Mouse (Mus musculus) kidney, embryonic 16.5 days (tissue): Measurements from ENCODE around the gene Col4a1. TPM values are rescaled to one million over a fixed set of nuclear protein-coding genes. Genes with fewer than 3 reads are reported as not detected.

Experiments
- ATAC-seq: fragments of 200-750 bp; cut with Nextera tagmentation; 2 replicates; pipeline ENCODE4 v1.8.0; 2017; ENCODE audit warnings: moderate TSS enrichment; ENCODE audit not compliant: low FRiP score, low TSS enrichment
- H3K27ac ChIP-seq: fragments of 300-500 bp; sonication (generic); 2 replicates; pipeline ENCODE4 v1.5.1; 2014; ENCODE audit warnings: low read length
- H3K27me3 ChIP-seq: fragments of 300-500 bp; sonication (generic); 2 replicates; pipeline ENCODE4 v1.6.1; 2014; ENCODE audit warnings: low read length, control low read depth, mixed read lengths; ENCODE audit not compliant: insufficient read depth
- H3K36me3 ChIP-seq: fragments of 300-500 bp; sonication (generic); 2 replicates; pipeline ENCODE4 v1.6.1; 2014; ENCODE audit warnings: low read length, control low read depth, mixed read lengths; ENCODE audit not compliant: insufficient read depth
- H3K4me1 ChIP-seq: fragments of 300-500 bp; sonication (generic); 2 replicates; pipeline ENCODE4 v1.6.1; 2014; ENCODE audit warnings: low read length, control low read depth, mixed read lengths; ENCODE audit not compliant: insufficient read depth
- H3K4me2 ChIP-seq: fragments of 300-500 bp; sonication (generic); replicated peaks from 2 replicates; pipeline ENCODE4 v1.6.1; 2014; ENCODE audit warnings: low read depth, low read length
- H3K4me3 ChIP-seq: fragments of 300-500 bp; sonication (generic); 2 replicates; pipeline ENCODE4 v1.5.1; 2014; ENCODE audit warnings: mild to moderate bottlenecking, low read length
- H3K9ac ChIP-seq: fragments of 300-500 bp; sonication (generic); replicated peaks from 2 replicates; pipeline ENCODE4 v1.6.1; 2014; ENCODE audit warnings: low read length
- H3K9me3 ChIP-seq: fragments of 300-500 bp; sonication (generic); 2 replicates; pipeline ENCODE4 v1.6.1; 2016; ENCODE audit warnings: low read length, control low read depth
- WGBS: fragments of 180-500 bp; shearing (Covaris S2); extraction: QIAGEN DNeasy Blood & Tissue Kit; methylation state at CpG from one replicate; pipeline ENCODE4 v1.1.7; 2014; 5-methylcytosine and 5-hydroxymethylcytosine counted together
- polyA plus RNA-seq: library from polyadenylated mRNA; unstranded; fragments of >200 nt; fragmentation: Nextera tagmentation; extraction: Ambion mirVana; gene quantifications from 2 replicates; pipeline ENCODE4 v1.2.1, GENCODE M21; 2015

Col4a1 gene
- polyA plus RNA-seq, 1 experiment from 2014 or later = 440 TPM

DNA sequence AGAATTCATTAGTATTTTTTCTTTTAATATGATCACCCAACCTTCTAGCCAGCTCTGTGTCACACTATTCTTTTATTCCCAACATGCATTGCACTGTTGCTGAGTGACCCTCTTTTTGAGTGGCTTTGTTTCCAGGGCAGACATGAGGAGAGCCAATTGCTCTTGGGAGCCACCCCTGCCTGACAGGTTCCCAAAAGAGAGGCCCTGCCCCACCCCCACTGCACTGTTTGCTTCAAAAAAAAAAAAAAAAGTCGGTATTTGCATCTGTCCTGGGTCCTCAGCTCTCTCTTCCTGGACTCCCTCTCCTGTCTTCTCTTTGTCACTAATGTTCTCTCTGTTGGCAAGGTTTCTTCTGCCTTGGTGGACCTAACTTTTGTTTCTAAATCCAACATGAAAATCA, 22.1 kb downstream of the Col4a1 start:
- Histone ChIP-seq H3K4me1 (peaks cover 49% of the 10 kb centered on the region), H3K27ac (no peak overlapping the region)
- no peak for ATAC-seq

DNA sequence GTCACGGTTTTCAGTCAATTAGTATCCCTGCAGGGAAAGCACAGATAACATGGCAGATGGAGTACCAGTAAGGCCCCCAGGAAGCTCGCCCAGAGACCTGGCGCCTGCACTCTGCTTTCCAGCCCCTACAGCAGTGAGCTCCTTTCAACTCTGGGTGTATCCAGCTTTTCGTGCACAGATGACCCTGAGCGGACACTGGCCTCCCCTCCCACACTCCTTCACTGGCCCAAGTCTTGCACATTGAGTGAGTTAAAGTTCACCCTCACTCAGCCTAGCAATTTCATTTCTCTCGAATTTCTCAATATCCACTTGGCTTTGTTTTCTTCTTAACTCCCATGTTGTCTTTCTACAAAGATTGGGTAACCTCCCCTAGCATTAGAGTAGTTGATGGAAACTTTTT, 24.3 kb downstream of the Col4a1 start:
- Histone ChIP-seq H3K9me3 (no peaks in the 10 kb centered on the region), H3K4me3 (no peak overlapping the region), H3K27ac (no peak overlapping the region), H3K36me3 (peaks cover 7% of the 10 kb centered on the region; the same call in 1 of the 2 replicates), H3K9ac (no peak overlapping the region), H3K27me3 (no peaks in the 10 kb centered on the region), H3K4me1 (peaks cover 65% of the 10 kb centered on the region), H3K4me2 (no peak overlapping the region)
- WGBS = 43% methylated on average over 6 of the region's 6 CpGs
- no peak for ATAC-seq

More for the DNA sequence above, 22.1 kb downstream of the Col4a1 start:
- H3K9me3 ChIP-seq = no peaks in the 10 kb centered on the region
- H3K9ac ChIP-seq = no peak overlapping the region
- H3K27me3 ChIP-seq = no peaks in the 10 kb centered on the region
- WGBS = 0% methylated on average over 1 of the region's 1 CpGs
- peaks cover 7% of the 10 kb centered on the region; the same call in 1 of the 2 replicates for H3K36me3 ChIP-seq
- no peak overlapping the region for H3K4me3 ChIP-seq
- no peak overlapping the region for H3K4me2 ChIP-seq

- no peak for ATAC-seq
- peaks cover 73% of the 10 kb centered on the region for H3K4me1 ChIP-seq
- WGBS = 81% methylated on average over 3 of the region's 3 CpGs
These were observed 25.5 kb downstream of the Col4a1 start for GRCm38 (mm10) chr8:11287139-11287538.

DNA sequence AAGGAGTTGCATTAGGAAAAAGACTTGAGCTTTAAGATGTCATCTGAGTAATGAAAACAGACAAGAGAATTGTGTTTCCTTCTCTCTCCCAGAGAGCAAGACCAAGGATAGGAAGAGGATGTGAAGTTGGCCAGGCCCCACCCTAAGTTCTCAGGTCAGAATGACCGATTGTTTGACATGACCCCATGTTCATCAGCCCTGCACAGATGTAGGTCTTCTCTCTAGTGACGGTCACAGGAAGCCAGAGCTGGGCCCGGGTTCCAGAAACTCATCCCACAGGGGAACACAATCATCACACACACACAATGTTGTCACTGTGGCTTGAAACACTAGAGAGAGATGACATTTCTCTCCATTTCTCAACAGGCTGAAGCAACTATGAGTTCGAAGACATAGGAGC, 27.2 kb downstream of the Col4a1 start:
- Histone ChIP-seq H3K4me2 (no peak overlapping the region), H3K9me3 (no peaks in the 10 kb centered on the region), H3K27me3 (no peaks in the 10 kb centered on the region), H3K4me3 (no peak overlapping the region), H3K36me3 (no peaks in the 10 kb centered on the region), H3K9ac (no peak overlapping the region), H3K4me1 (peaks cover 79% of the 10 kb centered on the region), H3K27ac (no peak overlapping the region)
- no peak for ATAC-seq
- WGBS = 48% methylated on average over 4 of the region's 4 CpGs

More at GRCm38 (mm10) chr8:11287139-11287538, 25.5 kb downstream of the Col4a1 start:
- Histone ChIP-seq H3K9me3 (no peaks in the 10 kb centered on the region), H3K9ac (no peak overlapping the region), H3K4me3 (no peak overlapping the region), H3K4me2 (no peak overlapping the region), H3K36me3 (no peaks in the 10 kb centered on the region), H3K27ac (no peak overlapping the region), H3K27me3 (no peaks in the 10 kb centered on the region)

GRCm38 (mm10) chr8:11283217-11283616, 29.4 kb downstream of the Col4a1 start:
- 51% methylated on average over 10 of the region's 10 CpGs for WGBS
- no peak overlapping the region for H3K4me3 ChIP-seq

DNA sequence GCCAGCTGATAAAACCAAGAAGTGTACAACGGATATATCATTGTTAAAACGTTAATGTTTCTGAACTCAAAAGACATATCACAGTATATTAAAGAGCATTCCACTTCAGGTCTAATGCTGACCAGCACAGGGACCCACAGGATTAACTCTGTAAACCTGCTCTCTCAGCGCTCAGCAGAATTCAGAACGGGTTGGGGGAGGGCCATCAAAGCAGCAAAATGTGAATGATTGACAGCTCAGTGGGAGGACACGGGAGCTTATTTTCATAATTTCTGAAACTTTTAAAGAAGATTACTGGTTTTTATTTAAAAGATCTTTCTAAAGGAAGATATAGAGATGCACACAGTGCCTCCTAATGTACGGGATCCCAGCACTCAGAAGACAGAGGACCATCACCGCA, 29.9 kb downstream of the Col4a1 start:
- peak overlapping the region; percentile 78 for H3K27ac ChIP-seq
- no peaks in the 10 kb centered on the region for H3K9me3 ChIP-seq
- H3K4me2 ChIP-seq = 0 out of 2 replicates have a peak overlapping the region, but pooled peaks have one; percentile 8
- H3K27me3 ChIP-seq = no peaks in the 10 kb centered on the region
- 0 out of 2 replicates have a peak, but pooled peaks have one; percentile 7 for ATAC-seq
- H3K36me3 ChIP-seq = no peaks in the 10 kb centered on the region
- H3K4me1 ChIP-seq = peaks cover 86% of the 10 kb centered on the region
- WGBS = 69% methylated on average over 7 of the region's 7 CpGs
- H3K9ac ChIP-seq = no peak overlapping the region
- H3K4me3 ChIP-seq = no peak overlapping the region

More at GRCm38 (mm10) chr8:11283217-11283616, 29.4 kb downstream of the Col4a1 start:
- no peak overlapping the region for H3K4me2 ChIP-seq
- no peaks in the 10 kb centered on the region for H3K36me3 ChIP-seq
- peak overlapping the region; percentile 78 for H3K27ac ChIP-seq
- H3K9ac ChIP-seq = peak overlapping the region; percentile 47
- no peaks in the 10 kb centered on the region for H3K9me3 ChIP-seq
- ATAC-seq = 0 out of 2 replicates have a peak, but pooled peaks have one; percentile 40
- peaks cover 84% of the 10 kb centered on the region for H3K4me1 ChIP-seq
- no peaks in the 10 kb centered on the region for H3K27me3 ChIP-seq

- Histone ChIP-seq H3K9ac (no peak overlapping the region), H3K27me3 (no peaks in the 10 kb centered on the region), H3K27ac (peak overlapping the region; percentile 78), H3K4me3 (no peak overlapping the region), H3K4me1 (peaks cover 91% of the 10 kb centered on the region), H3K9me3 (no peaks in the 10 kb centered on the region), H3K36me3 (no peaks in the 10 kb centered on the region), H3K4me2 (peak overlapping the region; percentile 8; the same call in 1 of the 2 replicates)
- WGBS = 48% methylated on average over 10 of the region's 10 CpGs
- ATAC-seq = peak; percentile 58
These were observed 30.5 kb downstream of the Col4a1 start for GRCm38 (mm10) chr8:11282139-11282538.

- peaks cover 93% of the 10 kb centered on the region for H3K4me1 ChIP-seq
- no peak for ATAC-seq
- H3K27ac ChIP-seq = no peak overlapping the region
- H3K4me3 ChIP-seq = no peak overlapping the region
- no peak overlapping the region for H3K9ac ChIP-seq
- no peak overlapping the region for H3K4me2 ChIP-seq
- WGBS = 70% methylated on average over 10 of the region's 10 CpGs
- H3K27me3 ChIP-seq = no peaks in the 10 kb centered on the region
- no peaks in the 10 kb centered on the region for H3K9me3 ChIP-seq
- H3K36me3 ChIP-seq = no peaks in the 10 kb centered on the region
These were observed 31.8 kb downstream of the Col4a1 start for GRCm38 (mm10) chr8:11280721-11281268.

DNA sequence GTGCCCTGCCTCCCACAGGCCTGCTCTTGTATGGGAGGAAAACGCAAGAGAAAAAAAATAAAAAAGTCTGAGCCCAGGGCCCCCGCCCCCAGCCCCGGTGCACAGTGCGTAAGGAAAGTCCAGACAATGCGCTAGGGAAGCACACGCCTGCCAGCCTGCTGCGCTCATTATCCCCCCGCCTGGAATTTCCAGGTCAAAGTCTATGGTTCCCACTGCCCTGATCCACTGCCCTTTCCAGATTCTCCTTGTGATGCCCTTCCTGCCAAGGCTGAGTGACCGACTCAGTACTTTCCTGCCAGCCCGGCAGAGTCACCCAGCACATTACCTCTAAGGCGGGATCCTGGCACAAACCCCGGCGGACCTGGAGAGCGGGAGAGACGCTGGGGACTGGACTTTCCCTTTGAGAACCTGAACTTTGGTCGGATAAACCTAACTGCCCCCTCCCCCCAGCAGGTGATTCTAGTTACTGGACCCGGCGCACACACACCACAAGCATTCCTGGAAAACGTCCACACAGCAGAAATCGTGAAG, 33.3 kb downstream of the Col4a1 start:
- Histone ChIP-seq H3K4me1 (peaks cover 83% of the 10 kb centered on the region), H3K4me3 (peak overlapping the region; percentile 19), H3K27me3 (no peaks in the 10 kb centered on the region), H3K9ac (peak overlapping the region; percentile 43), H3K27ac (peak overlapping the region; percentile 85), H3K36me3 (no peaks in the 10 kb centered on the region), H3K9me3 (no peaks in the 10 kb centered on the region), H3K4me2 (peak overlapping the region; percentile 35)
- WGBS = 40% methylated on average over 20 of the region's 20 CpGs
- ATAC-seq = peak; percentile 81

- 48% methylated on average over 4 of the region's 4 CpGs for WGBS
- ATAC-seq = no peak
- no peak overlapping the region for H3K4me2 ChIP-seq
These were observed 34.5 kb downstream of the Col4a1 start for GRCm38 (mm10) chr8:11278101-11278611.

More at GRCm38 (mm10) chr8:11278101-11278611, 34.5 kb downstream of the Col4a1 start:
- 0 out of 2 replicates have a peak, but pooled peaks cover 3% of the 10 kb centered on the region for H3K36me3 ChIP-seq
- peaks cover 71% of the 10 kb centered on the region for H3K4me1 ChIP-seq
- no peaks in the 10 kb centered on the region for H3K27me3 ChIP-seq
- no peaks in the 10 kb centered on the region for H3K9me3 ChIP-seq
- peak overlapping the region; percentile 85 for H3K27ac ChIP-seq
- no peak overlapping the region for H3K4me3 ChIP-seq
- H3K9ac ChIP-seq = 0 out of 2 replicates have a peak overlapping the region, but pooled peaks have one; percentile 23
